10 mouse cellular contexts compared by ENCODE assay signal in the genomic region with DNA sequence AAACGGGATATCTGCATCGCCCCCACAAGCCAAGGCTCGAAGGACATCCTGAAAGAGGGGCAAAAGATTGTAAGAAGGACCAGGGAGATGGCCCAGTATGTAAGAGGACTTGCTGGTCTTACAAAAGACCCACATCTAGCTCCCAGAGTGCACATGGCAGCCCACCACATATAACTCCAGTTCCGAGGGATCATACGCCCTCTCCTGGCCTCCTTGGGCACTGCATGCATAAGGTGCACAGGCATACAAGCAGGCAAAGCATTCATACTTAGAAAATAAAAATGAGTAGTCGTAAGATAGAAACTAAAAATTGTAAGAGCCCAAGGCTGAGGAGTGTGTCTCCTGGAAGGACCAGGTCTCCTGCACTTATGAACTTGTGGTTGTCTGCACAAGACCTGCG. TPM values are rescaled to one million over a fixed set of nuclear protein-coding genes. Genes with fewer than 3 reads are reported as not detected.
DNase-seq lines count a peak whose midpoint lies in the region; ATAC-seq and TF ChIP-seq lines count a peak whose summit lies in the region.
"Had no signal": no experiment of that assay in that cellular context is flagged by ENCODE, and none has a peak within 500 bp of the region (broad histone marks: within the 10 kb centered on the region; RNA-seq: fewer than 3 reads in every experiment).

No protein-coding gene starts in this region.

- in situ Hi-C loops in Patski (cut with MboI; ENCODE audit: low pct_unique_long_range_greater_than_20kb): no loop called here

- H3K9ac ChIP-seq in liver, embryonic 14.5 days (replicated peaks): no peak overlapping the region
- H3K9ac ChIP-seq in liver, embryonic 11.5 days (ENCODE audit: low read depth, low read length): no peak overlapping the region
- H3K9ac ChIP-seq in embryonic facial prominence, embryonic 11.5 days (replicated peaks; ENCODE audit: low read length): no peak overlapping the region

- CTCF ChIA-PET in Patski (lab: Charles Lee): interaction anchor here (1.0 kb wide), 1 partner anchor 115 kb away, joined by 6 read pairs; no protein-coding TSS in a partner anchor

- no peak for ATAC-seq in cerebellum, adult (ENCODE audit: insufficient number of reproducible peaks, low FRiP score, low TSS enrichment)
- no peak for ATAC-seq in liver, embryonic 14.5 days (ENCODE audit: insufficient read depth)
- no peak for ATAC-seq in liver, embryonic 11.5 days (replicated peaks; ENCODE audit: low FRiP score)
- ATAC-seq in Patski: no peak
- no peak for ATAC-seq in embryonic facial prominence, embryonic 11.5 days (replicated peaks; ENCODE audit: insufficient number of reproducible peaks, low FRiP score, low TSS enrichment, low read depth)
- no peak for ATAC-seq in megakaryocyte-erythroid progenitor cell, adult 5-6 weeks (replicated peaks; ENCODE audit: low FRiP score, low TSS enrichment, poor library complexity, severe bottlenecking)

- H3K4me1 ChIP-seq in liver, embryonic 14.5 days (replicated peaks; ENCODE audit: control insufficient read depth in 2 of 2, insufficient read depth in 2 of 2, low read length in 1 of 2): no peaks in the 10 kb centered on the region
- no peaks in the 10 kb centered on the region for H3K4me1 ChIP-seq in liver, embryonic 11.5 days (replicated peaks; ENCODE audit: control insufficient read depth, insufficient read depth, low read length)
- H3K4me1 ChIP-seq in embryonic facial prominence, embryonic 11.5 days (ENCODE audit: control insufficient read depth, insufficient read depth, low read length): no peaks in the 10 kb centered on the region

- DNase-seq in cerebellum, adult 11 months: peak; percentile 21
- no peak for DNase-seq in liver, embryonic 14.5 days (ENCODE audit: low read depth in 3 of 3, low spot score in 3 of 3)
- no peak for DNase-seq in liver, embryonic 11.5 days (ENCODE audit: low spot score)
- DNase-seq in Patski (ENCODE audit: low read depth, low spot score): no peak
- DNase-seq in embryonic facial prominence, embryonic 11.5 days (ENCODE audit: low spot score): peak; percentile 36
- DNase-seq in spleen, postnatal 14 days (ENCODE audit: low spot score in 2 of 2): no peak

- POLR2A ChIA-PET in Patski (lab: Charles Lee): no interaction called here

- no peaks in the 10 kb centered on the region for H3K36me3 ChIP-seq in liver, embryonic 14.5 days (replicated peaks; ENCODE audit: control insufficient read depth, insufficient read depth, low read depth)
- no peaks in the 10 kb centered on the region for H3K36me3 ChIP-seq in liver, embryonic 11.5 days (ENCODE audit: control insufficient read depth, insufficient read depth, low read length)
- no peaks in the 10 kb centered on the region for H3K36me3 ChIP-seq in embryonic facial prominence, embryonic 11.5 days (replicated peaks; ENCODE audit: control insufficient read depth, insufficient read depth, low read depth, low read length)

- no peak overlapping the region for H3K27ac ChIP-seq in liver, embryonic 14.5 days
- no peak overlapping the region for H3K27ac ChIP-seq in liver, embryonic 11.5 days (ENCODE audit: low read depth, low read length)
- no peak overlapping the region for H3K27ac ChIP-seq in embryonic facial prominence, embryonic 11.5 days (replicated peaks; ENCODE audit: low read depth, low read length)

- TF ChIP-seq CTCF in liver, embryonic 14.5 days (IDR thresholded peaks at IDR 0.05; ENCODE audit: low read depth): peak; percentile 56
- peak; percentile 78 for TF ChIP-seq CTCF in Patski (IDR thresholded peaks at IDR 0.05)

- H3K4me2 ChIP-seq in liver, embryonic 14.5 days (ENCODE audit: low read depth): no peak overlapping the region
- no peak overlapping the region for H3K4me2 ChIP-seq in liver, embryonic 11.5 days
- H3K4me2 ChIP-seq in embryonic facial prominence, embryonic 11.5 days (ENCODE audit: low read depth, low read length): no peak overlapping the region

- no peak overlapping the region for H3K4me3 ChIP-seq in liver, embryonic 14.5 days (ENCODE audit: insufficient read depth in 1 of 2, low read depth in 2 of 2, low read length in 2 of 2)
- H3K4me3 ChIP-seq in liver, embryonic 11.5 days (ENCODE audit: low read depth, low read length): no peak overlapping the region
- no peak overlapping the region for H3K4me3 ChIP-seq in embryonic facial prominence, embryonic 11.5 days (ENCODE audit: low read depth, low read length)

- no peak for TF ChIP-seq EP300 in liver, embryonic 14.5 days (IDR thresholded peaks at IDR 0.05; ENCODE audit: low read depth)

- 51% methylated on average over 7 of the region's 7 CpGs for WGBS in liver, embryonic 14.5 days (ENCODE audit: insufficient replicate concordance)
- 61% methylated on average over 7 of the region's 7 CpGs for WGBS in liver, embryonic 11.5 days
- WGBS in embryonic facial prominence, embryonic 11.5 days: 62% methylated on average over 7 of the region's 7 CpGs

- no peaks in the 10 kb centered on the region for H3K9me3 ChIP-seq in liver, embryonic 14.5 days (ENCODE audit: control insufficient read depth, low read length)
- H3K9me3 ChIP-seq in liver, embryonic 11.5 days (ENCODE audit: control insufficient read depth, low read length): no peaks in the 10 kb centered on the region
- H3K9me3 ChIP-seq in embryonic facial prominence, embryonic 11.5 days (replicated peaks; ENCODE audit: control insufficient read depth, low read length): no peaks in the 10 kb centered on the region

- no peaks in the 10 kb centered on the region for H3K27me3 ChIP-seq in liver, embryonic 14.5 days (ENCODE audit: control insufficient read depth, insufficient read depth, low read length)
- no peaks in the 10 kb centered on the region for H3K27me3 ChIP-seq in liver, embryonic 11.5 days (replicated peaks; ENCODE audit: control insufficient read depth, insufficient read depth, low read length)
- H3K27me3 ChIP-seq in Patski: peaks cover 51% of the 10 kb centered on the region
- no peaks in the 10 kb centered on the region for H3K27me3 ChIP-seq in embryonic facial prominence, embryonic 11.5 days (ENCODE audit: control insufficient read depth, insufficient read depth, low read length)

RNA-seq across cellular contexts. Expression of gene Kcna1, which starts 32.8 kb away (rescaled TPM):
- not detected in 2 replicates for polyA plus RNA-seq in liver, embryonic 14.5 days (2012; rRNA removed)
- not detected in 2 replicates for polyA plus RNA-seq in liver, embryonic 14.5 days (2014; fragmentation: Nextera tagmentation; extraction: Ambion mirVana)
- polyA plus RNA-seq in liver, embryonic 11.5 days (2014; fragmentation: Nextera tagmentation; extraction: Ambion mirVana): 0.15 and 0.40 TPM in 2 replicates
- polyA plus RNA-seq in Patski (2021): 0.42 TPM
- 0.40 and 0.52 TPM in 2 replicates for polyA plus RNA-seq in embryonic facial prominence, embryonic 11.5 days (2014; fragmentation: Nextera tagmentation; extraction: Ambion mirVana)
- not detected in 2 replicates for total RNA-seq in megakaryocyte-erythroid progenitor cell, adult 5-6 weeks (2014; fragmentation: Nextera tagmentation)
- not detected in 2 replicates for total RNA-seq in megakaryocyte-erythroid progenitor cell, adult 5-6 weeks (2017)
- total RNA-seq: megakaryocyte progenitor cell, adult 5-6 weeks had no signal
- polyA plus RNA-seq: C2C12 had no signal

Comparison
In these comparisons a context has a peak if more than half of its experiments do, and no peak if none do; other contexts are left out.
1. DNase-seq: peak in cerebellum, adult 11 months (single experiment) and embryonic facial prominence, embryonic 11.5 days (single experiment); none in liver, embryonic 14.5 days (0 of 3), liver, embryonic 11.5 days (single experiment), Patski (single experiment) and spleen, postnatal 14 days (0 of 2).